8 mouse cellular contexts compared by ENCODE assay signal in genomic region chr1:176812491-176813291, GRCm38 (mm10). TPM values are rescaled to one million over a fixed set of nuclear protein-coding genes. Genes with fewer than 3 reads are reported as not detected.
A peak's percentile ranks its signal among the peaks of the same experiment; 100 is the strongest.
DNase-seq lines count a peak whose midpoint lies in the region; ATAC-seq and TF ChIP-seq lines count a peak whose summit lies in the region.

No protein-coding gene starts in this region.

- H3K9ac ChIP-seq in lung, postnatal 0 days (replicated peaks; ENCODE audit: low read depth): peak overlapping the region; percentile 68
- H3K9ac ChIP-seq in embryonic facial prominence, embryonic 14.5 days (ENCODE audit: low read depth, low read length): peak overlapping the region; percentile 94
- peak overlapping the region; percentile 77 for H3K9ac ChIP-seq in intestine, postnatal 0 days (ENCODE audit: low read depth, low read length)

- H3K27me3 ChIP-seq in lung, postnatal 0 days (replicated peaks; ENCODE audit: insufficient read depth, low read length): no peaks in the 10 kb centered on the region
- H3K27me3 ChIP-seq in embryonic facial prominence, embryonic 14.5 days (replicated peaks; ENCODE audit: control insufficient read depth, insufficient read depth, low read length): no peaks in the 10 kb centered on the region
- no peaks in the 10 kb centered on the region for H3K27me3 ChIP-seq in intestine, postnatal 0 days (replicated peaks; ENCODE audit: control insufficient read depth, insufficient read depth, low read length)

- H3K4me1 ChIP-seq in lung, postnatal 0 days (ENCODE audit: insufficient read depth, low read depth, low read length): no peaks in the 10 kb centered on the region
- peaks cover 24% of the 10 kb centered on the region for H3K4me1 ChIP-seq in embryonic facial prominence, embryonic 14.5 days (ENCODE audit: control insufficient read depth, insufficient read depth, low read length)
- peaks cover under 1% of the 10 kb centered on the region; the same call in 1 of the 2 replicates for H3K4me1 ChIP-seq in intestine, postnatal 0 days (replicated peaks; ENCODE audit: control insufficient read depth, insufficient read depth, low read length)
- H3K4me1 ChIP-seq in olfactory bulb, adult 2 months (ENCODE audit: control insufficient read depth, insufficient read depth, low read length): peaks cover 3% of the 10 kb centered on the region; the same call in 1 of the 2 replicates

- TF ChIP-seq CTCF in lung, postnatal 0 days (IDR thresholded peaks at IDR 0.05): no peak
- no peak for TF ChIP-seq CTCF in intestine, postnatal 0 days (IDR thresholded peaks at IDR 0.05; ENCODE audit: low read depth)
- TF ChIP-seq CTCF in olfactory bulb, adult 2 months (IDR thresholded peaks at IDR 0.05; ENCODE audit: insufficient read depth, low read depth, low read length): no peak

- TF ChIP-seq POLR2A in olfactory bulb, adult 2 months (IDR thresholded peaks at IDR 0.05; ENCODE audit: insufficient read depth, low read depth, low read length): no peak

- H3K9me3 ChIP-seq in lung, postnatal 0 days (ENCODE audit: low read length): no peaks in the 10 kb centered on the region
- no peaks in the 10 kb centered on the region for H3K9me3 ChIP-seq in embryonic facial prominence, embryonic 14.5 days (ENCODE audit: control insufficient read depth, low read length)
- no peaks in the 10 kb centered on the region for H3K9me3 ChIP-seq in intestine, postnatal 0 days (ENCODE audit: control insufficient read depth)

- ATAC-seq in lung, postnatal 0 days: no peak
- ATAC-seq in embryonic facial prominence, embryonic 14.5 days (ENCODE audit: low read depth): no peak
- no peak for ATAC-seq in intestine, postnatal 0 days
- no peak for ATAC-seq in inflammation-experienced regulatory T-cells, adult 6 months
- ATAC-seq in frontal cortex, adult (ENCODE audit: low TSS enrichment): no peak

- H3K27ac ChIP-seq in lung, postnatal 0 days (ENCODE audit: low read length): peak overlapping the region; percentile 95
- peak overlapping the region; percentile 98 for H3K27ac ChIP-seq in embryonic facial prominence, embryonic 14.5 days (replicated peaks; ENCODE audit: low read depth, low read length)
- peak overlapping the region; percentile 89 for H3K27ac ChIP-seq in intestine, postnatal 0 days (ENCODE audit: low read depth, low read length)
- peak overlapping the region; percentile 91 for H3K27ac ChIP-seq in olfactory bulb, adult 2 months (ENCODE audit: insufficient read depth, low read depth, low read length)

- no peak for DNase-seq in lung, postnatal 0 days (ENCODE audit: low spot score)
- no peak for DNase-seq in lung, postnatal 10 days
- no peak for DNase-seq in embryonic facial prominence, embryonic 14.5 days (ENCODE audit: low spot score)
- no peak for DNase-seq in adipocyte (ENCODE audit: low spot score)

- no peaks in the 10 kb centered on the region for H3K36me3 ChIP-seq in lung, postnatal 0 days (ENCODE audit: insufficient read depth, low read length)
- no peaks in the 10 kb centered on the region for H3K36me3 ChIP-seq in embryonic facial prominence, embryonic 14.5 days (ENCODE audit: control insufficient read depth, insufficient read depth, low read length)
- no peaks in the 10 kb centered on the region for H3K36me3 ChIP-seq in intestine, postnatal 0 days (ENCODE audit: control insufficient read depth, insufficient read depth)

- no peak for TF ChIP-seq EP300 in lung, postnatal 0 days (IDR thresholded peaks at IDR 0.05)

- peak overlapping the region; percentile 68 for H3K4me2 ChIP-seq in lung, postnatal 0 days (replicated peaks; ENCODE audit: low read depth, low read length)
- peak overlapping the region; percentile 59 for H3K4me2 ChIP-seq in embryonic facial prominence, embryonic 14.5 days (ENCODE audit: low read depth, low read length)
- peak overlapping the region; percentile 90 for H3K4me2 ChIP-seq in intestine, postnatal 0 days (replicated peaks; ENCODE audit: low read depth)

- 12% methylated on average over 11 of the region's 11 CpGs for WGBS in lung, postnatal 0 days
- 14% methylated on average over 11 of the region's 11 CpGs for WGBS in embryonic facial prominence, embryonic 14.5 days
- WGBS in intestine, postnatal 0 days: 20% methylated on average over 11 of the region's 11 CpGs
- 2% methylated on average over 11 of the region's 11 CpGs for WGBS in olfactory bulb, adult 2 months

- H3K4me3 ChIP-seq in lung, postnatal 0 days (ENCODE audit: low read depth, low read length): peak overlapping the region; percentile 97
- peak overlapping the region; percentile 83 for H3K4me3 ChIP-seq in embryonic facial prominence, embryonic 14.5 days (ENCODE audit: low read depth, low read length)
- peak overlapping the region; percentile 93 for H3K4me3 ChIP-seq in intestine, postnatal 0 days (ENCODE audit: low read depth, low read length)
- peak overlapping the region; percentile 90 for H3K4me3 ChIP-seq in olfactory bulb, adult 2 months (ENCODE audit: insufficient read depth, low read depth, low read length)

RNA-seq across cellular contexts. Expression of gene Cep170, which starts 1.2 kb away (rescaled TPM):
- 12.7 and 12.8 TPM in 2 replicates for polyA plus RNA-seq in lung, postnatal 0 days (2015; fragmentation: Nextera tagmentation; extraction: Ambion mirVana)
- 36.0 and 41.5 TPM in 2 replicates for polyA plus RNA-seq in embryonic facial prominence, embryonic 14.5 days (2014; fragmentation: Nextera tagmentation; extraction: Ambion mirVana)
- polyA plus RNA-seq in intestine, postnatal 0 days (2015; fragmentation: Nextera tagmentation; extraction: Ambion mirVana): 6.5 and 6.9 TPM in 2 replicates
- polyA plus RNA-seq in olfactory bulb, adult 2 months (2012; ENCODE audit: insufficient read depth, insufficient read length, low replicate concordance, missing spikeins): 160 and 427 TPM in 2 replicates
- polyA plus RNA-seq in inflammation-experienced regulatory T-cells, adult 6 months (2017; shearing (Covaris generic)): 10 to 100 TPM; 10.7 to 11.6 (median 11.6) TPM

RNA-seq across cellular contexts. Expression of gene Sdccag8, which starts 1.8 kb away (rescaled TPM):
- polyA plus RNA-seq in lung, postnatal 0 days (2015; fragmentation: Nextera tagmentation; extraction: Ambion mirVana): 14.5 and 15.9 TPM in 2 replicates
- polyA plus RNA-seq in embryonic facial prominence, embryonic 14.5 days (2014; fragmentation: Nextera tagmentation; extraction: Ambion mirVana): 17.9 and 18.2 TPM in 2 replicates
- 55.1 and 58.8 TPM in 2 replicates for polyA plus RNA-seq in intestine, postnatal 0 days (2015; fragmentation: Nextera tagmentation; extraction: Ambion mirVana)
- not detected in 2 replicates for polyA plus RNA-seq in olfactory bulb, adult 2 months (2012; ENCODE audit: insufficient read depth, insufficient read length, low replicate concordance, missing spikeins)
- 10 to 100 TPM; 24.5 to 28.1 (median 27.5) TPM for polyA plus RNA-seq in inflammation-experienced regulatory T-cells, adult 6 months (2017; shearing (Covaris generic))

Comparison
In these comparisons a context has a peak if more than half of its experiments do, and no peak if none do; other contexts are left out.
1. RNA of gene Sdccag8, which starts 1.8 kb away (polyA plus RNA-seq): 55.1 to 58.8 TPM in intestine, postnatal 0 days, 24.5 to 28.1 TPM in inflammation-experienced regulatory T-cells, adult 6 months, 17.9 to 18.2 TPM in embryonic facial prominence, embryonic 14.5 days and 14.5 to 15.9 TPM in lung, postnatal 0 days; not detected in olfactory bulb, adult 2 months; every median in the first group is over 10 times any median in the second.
2. Peak in every context shown above with its lines, with median percentiles within 50 percentile points of each other: H3K27ac ChIP-seq, H3K4me2 ChIP-seq, H3K4me3 ChIP-seq and H3K9ac ChIP-seq.